Mouse (Mus musculus): ENCODE data around the gene Olfml3. TPM values are rescaled to one million over a fixed set of nuclear protein-coding genes. Genes with fewer than 3 reads are reported as not detected.
A peak's percentile ranks its signal among the peaks of the same experiment; 100 is the strongest.

Olfml3 gene
- polyA plus RNA-seq, 1 experiment from 2014 or later, result 47.4 TPM

- 24% methylated on average over 16 of the region's 16 CpGs for WGBS
- Histone ChIP-seq H3K4me3 (replicated peaks) (peak overlapping the region; percentile 36), H3K9ac (peak overlapping the region; percentile 49), H3K4me1 (replicated peaks) (peaks cover 46% of the 10 kb centered on the region), H3K36me3 (peaks cover 4% of the 10 kb centered on the region; the same call in 1 of the 2 replicates), H3K27ac (peak overlapping the region; percentile 89), H3K4me2 (replicated peaks) (peak overlapping the region; percentile 60), H3K9me3 (no peaks in the 10 kb centered on the region), H3K27me3 (replicated peaks) (no peaks in the 10 kb centered on the region)
- peak; percentile 39 for ATAC-seq
Measured at GRCm38 (mm10) chr3:103737061-103737754, 593 bp downstream of the Olfml3 start.

DNA sequence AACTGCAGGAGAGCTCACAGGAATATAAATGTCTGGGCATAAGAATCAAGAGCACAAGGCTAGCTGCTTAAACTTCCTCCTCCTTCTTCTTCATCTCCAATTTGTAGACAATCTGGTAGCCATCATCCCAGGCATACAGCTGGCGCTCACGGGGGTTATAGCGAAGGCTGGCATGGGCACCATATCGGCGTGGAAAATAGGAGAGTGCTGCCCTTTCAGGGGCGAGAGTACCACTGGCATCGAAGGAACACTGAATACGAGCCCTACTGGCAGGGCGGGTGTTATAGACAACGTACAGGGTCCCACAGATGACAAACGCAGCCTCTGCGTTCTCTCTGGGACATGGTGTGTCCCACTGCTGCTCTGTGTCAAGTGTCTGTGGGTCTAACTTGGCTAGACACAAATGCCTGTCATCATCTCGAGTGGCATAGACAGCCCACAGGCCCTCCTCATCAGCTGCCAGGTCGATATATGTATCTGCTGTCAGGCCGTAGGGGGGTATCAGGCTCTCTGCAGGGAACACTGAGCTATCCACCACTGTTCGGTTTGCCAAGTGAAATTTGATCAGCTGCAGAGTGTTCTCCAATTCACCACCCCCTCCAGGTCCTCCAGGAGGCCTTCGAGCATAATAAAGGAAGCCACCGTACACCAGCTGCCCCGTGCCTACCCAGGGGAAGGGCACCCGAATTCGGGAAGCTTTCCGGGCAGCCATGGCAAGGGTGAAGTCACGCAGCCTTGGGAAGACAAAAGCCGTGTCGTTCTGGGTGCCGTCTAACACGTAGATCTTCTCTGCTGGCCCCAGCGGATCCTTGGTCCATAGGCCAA lies 1.8 kb downstream of the Olfml3 start:
- peak overlapping the region; percentile 49 for H3K9ac ChIP-seq
- peak overlapping the region; percentile 60 for H3K4me2 ChIP-seq (replicated peaks)
- WGBS, result 64% methylated on average over 28 of the region's 28 CpGs
- H3K36me3 ChIP-seq, result peaks cover 4% of the 10 kb centered on the region; the same call in 1 of the 2 replicates
- peaks cover 46% of the 10 kb centered on the region for H3K4me1 ChIP-seq (replicated peaks)
- peak overlapping the region; percentile 89 for H3K27ac ChIP-seq
- peak overlapping the region; percentile 36 for H3K4me3 ChIP-seq (replicated peaks)
- no peaks in the 10 kb centered on the region for H3K27me3 ChIP-seq (replicated peaks)
- no peak for ATAC-seq
- H3K9me3 ChIP-seq, result no peaks in the 10 kb centered on the region

GRCm38 (mm10) chr3:103734696-103735519 lies 2.9 kb downstream of the Olfml3 start:
- Histone ChIP-seq H3K4me3 (replicated peaks) (peak overlapping the region; percentile 5; the same call in 1 of the 2 replicates), H3K9ac (no peak overlapping the region), H3K9me3 (no peaks in the 10 kb centered on the region), H3K27me3 (replicated peaks) (no peaks in the 10 kb centered on the region), H3K36me3 (peaks cover 4% of the 10 kb centered on the region; the same call in 1 of the 2 replicates), H3K4me2 (replicated peaks) (peak overlapping the region; percentile 60), H3K27ac (peak overlapping the region; percentile 71), H3K4me1 (replicated peaks) (peaks cover 46% of the 10 kb centered on the region)
- WGBS, result 17% methylated on average over 11 of the region's 11 CpGs
- ATAC-seq, result no peak

GRCm38 (mm10) chr3:103733799-103734695 lies 3.8 kb downstream of the Olfml3 start:
- Histone ChIP-seq H3K27ac (peak overlapping the region; percentile 71; the same call in 1 of the 2 replicates), H3K4me3 (replicated peaks) (no peak overlapping the region), H3K9me3 (no peaks in the 10 kb centered on the region), H3K27me3 (replicated peaks) (no peaks in the 10 kb centered on the region), H3K36me3 (peaks cover 4% of the 10 kb centered on the region; the same call in 1 of the 2 replicates), H3K4me2 (replicated peaks) (peak overlapping the region; percentile 60), H3K4me1 (replicated peaks) (peaks cover 42% of the 10 kb centered on the region), H3K9ac (0 out of 2 replicates have a peak overlapping the region, but pooled peaks have one; percentile 10)
- 0 out of 2 replicates have a peak, but pooled peaks have one; percentile 5 for ATAC-seq
- WGBS, result 51% methylated on average over 19 of the region's 19 CpGs

GRCm38 (mm10) chr3:103733176-103733575 lies 4.6 kb downstream of the Olfml3 start:
- Histone ChIP-seq H3K4me2 (replicated peaks) (no peak overlapping the region), H3K9me3 (no peaks in the 10 kb centered on the region), H3K9ac (no peak overlapping the region), H3K4me3 (replicated peaks) (no peak overlapping the region), H3K36me3 (peaks cover 4% of the 10 kb centered on the region; the same call in 1 of the 2 replicates), H3K27ac (0 out of 2 replicates have a peak overlapping the region, but pooled peaks have one; percentile 3), H3K4me1 (replicated peaks) (peaks cover 40% of the 10 kb centered on the region), H3K27me3 (replicated peaks) (no peaks in the 10 kb centered on the region)
- WGBS, result 44% methylated on average over 2 of the region's 2 CpGs
- no peak for ATAC-seq

DNA sequence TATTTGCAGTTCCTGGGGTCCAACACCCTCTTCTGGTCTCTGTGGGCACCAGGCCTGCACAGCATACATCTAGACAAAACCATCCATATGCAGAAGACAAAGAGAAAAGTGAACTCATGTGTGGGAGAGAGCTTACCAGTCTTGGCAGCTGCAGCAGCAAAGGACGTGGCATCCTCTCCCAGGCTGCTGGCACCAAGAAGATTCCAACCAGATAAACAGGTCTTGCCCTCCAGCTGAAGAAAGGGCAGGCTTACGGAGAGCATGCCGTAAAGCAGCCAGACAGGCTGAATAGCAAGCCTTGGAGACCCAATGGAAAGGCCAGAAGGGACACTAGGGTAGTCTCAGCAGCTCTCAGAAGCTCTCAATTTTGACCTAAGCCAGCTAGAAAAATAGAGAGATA lies 5.7 kb downstream of the Olfml3 start:
- no peak for ATAC-seq
- peaks cover 38% of the 10 kb centered on the region for H3K4me1 ChIP-seq (replicated peaks)
- 85% methylated on average over 3 of the region's 3 CpGs for WGBS
- peaks cover 4% of the 10 kb centered on the region; the same call in 1 of the 2 replicates for H3K36me3 ChIP-seq
- no peak overlapping the region for H3K4me2 ChIP-seq (replicated peaks)
- no peak overlapping the region for H3K9ac ChIP-seq
- H3K27ac ChIP-seq, result no peak overlapping the region
- H3K9me3 ChIP-seq, result no peaks in the 10 kb centered on the region
- no peaks in the 10 kb centered on the region for H3K27me3 ChIP-seq (replicated peaks)
- no peak overlapping the region for H3K4me3 ChIP-seq (replicated peaks)

DNA sequence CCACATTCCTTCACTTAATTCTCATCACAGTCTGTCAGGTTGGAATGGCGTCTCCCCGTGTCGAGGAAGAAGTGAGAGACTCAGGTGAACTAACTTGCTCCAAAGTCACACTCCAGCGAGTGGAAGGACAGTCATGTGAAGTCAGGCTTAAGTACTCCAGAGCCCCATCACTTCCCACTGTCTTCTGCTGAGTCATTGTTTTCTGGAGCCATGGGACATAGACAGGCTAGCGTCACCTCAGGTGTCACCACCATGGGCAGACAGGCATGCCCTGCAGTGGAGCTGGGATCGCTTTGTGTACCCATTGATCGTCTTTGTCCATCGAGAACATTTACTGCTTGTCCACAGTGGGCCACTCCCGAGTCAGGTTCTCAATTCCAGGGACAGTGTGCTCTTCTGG lies 8.0 kb downstream of the Olfml3 start:
- no peak overlapping the region for H3K9ac ChIP-seq
- no peaks in the 10 kb centered on the region for H3K36me3 ChIP-seq
- no peak overlapping the region for H3K27ac ChIP-seq
- no peak overlapping the region for H3K4me2 ChIP-seq (replicated peaks)
- WGBS, result 84% methylated on average over 9 of the region's 9 CpGs
- H3K27me3 ChIP-seq (replicated peaks), result no peaks in the 10 kb centered on the region
- H3K9me3 ChIP-seq, result no peaks in the 10 kb centered on the region
- ATAC-seq, result no peak
- H3K4me3 ChIP-seq (replicated peaks), result no peak overlapping the region
- H3K4me1 ChIP-seq (replicated peaks), result peaks cover 18% of the 10 kb centered on the region

DNA sequence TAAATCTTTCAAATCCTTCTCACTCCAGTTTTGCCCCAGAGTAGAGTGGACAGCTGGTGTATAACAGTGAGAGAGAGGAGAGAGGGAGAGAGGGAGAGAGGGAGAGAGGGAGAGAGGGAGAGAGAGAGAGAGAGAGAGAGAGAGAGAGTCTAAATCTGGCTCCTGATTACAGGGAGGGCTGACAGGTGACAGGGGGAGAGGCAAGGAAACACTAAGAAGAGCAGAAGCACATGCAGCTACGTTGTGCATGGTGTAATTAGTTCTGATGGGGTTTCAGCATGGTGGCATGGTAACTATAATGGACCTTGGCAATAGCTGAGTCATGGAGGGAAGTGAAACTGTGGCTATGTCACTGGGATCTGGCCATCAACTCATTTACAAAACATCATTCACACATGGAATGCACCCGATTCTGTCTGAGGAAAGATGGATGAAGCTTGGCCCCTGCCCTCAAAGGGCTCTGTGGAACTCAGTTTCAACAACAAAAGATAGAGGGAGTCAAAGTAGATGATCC lies 9.9 kb downstream of the Olfml3 start:
- Histone ChIP-seq H3K4me3 (replicated peaks) (no peak overlapping the region), H3K9me3 (no peaks in the 10 kb centered on the region), H3K27ac (no peak overlapping the region), H3K9ac (no peak overlapping the region), H3K4me1 (replicated peaks) (peaks cover 2% of the 10 kb centered on the region), H3K36me3 (no peaks in the 10 kb centered on the region), H3K4me2 (replicated peaks) (no peak overlapping the region), H3K27me3 (replicated peaks) (no peaks in the 10 kb centered on the region)
- 38% methylated on average over 2 of the region's 2 CpGs for WGBS
- ATAC-seq, result no peak

DNA sequence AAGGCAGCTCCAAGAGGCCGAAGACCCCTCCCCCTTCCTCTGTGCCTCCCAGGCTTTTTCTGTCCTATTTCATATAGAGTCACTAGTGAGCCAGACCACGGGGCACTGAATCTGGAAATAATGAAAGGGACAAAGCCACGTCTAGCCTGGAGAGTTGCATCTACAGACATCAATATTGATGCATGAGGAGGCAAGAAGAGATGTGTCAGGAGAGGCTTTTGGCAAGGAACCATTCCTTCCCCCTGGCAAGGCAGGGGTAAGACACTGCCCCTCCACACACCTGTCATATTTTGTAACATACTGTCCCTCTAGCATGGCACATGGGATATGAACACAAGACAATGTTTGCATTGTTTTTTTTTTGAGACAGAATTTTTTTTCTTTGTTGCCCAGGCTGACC lies 11.2 kb downstream of the Olfml3 start:
- H3K27me3 ChIP-seq (replicated peaks), result no peaks in the 10 kb centered on the region
- no peak overlapping the region for H3K4me3 ChIP-seq (replicated peaks)
- no peaks in the 10 kb centered on the region for H3K9me3 ChIP-seq
- no peaks in the 10 kb centered on the region for H3K36me3 ChIP-seq
- H3K4me1 ChIP-seq (replicated peaks), result no peaks in the 10 kb centered on the region
- no peak for ATAC-seq
- no peak overlapping the region for H3K9ac ChIP-seq
- WGBS, result 48% methylated on average over 3 of the region's 3 CpGs
- H3K4me2 ChIP-seq (replicated peaks), result no peak overlapping the region
- no peak overlapping the region for H3K27ac ChIP-seq

GRCm38 (mm10) chr3:103724137-103724536 lies 13.7 kb downstream of the Olfml3 start:
- no peak for ATAC-seq
- WGBS, result 57% methylated on average over 3 of the region's 3 CpGs
- no peaks in the 10 kb centered on the region for H3K27me3 ChIP-seq (replicated peaks)
- no peak overlapping the region for H3K9ac ChIP-seq
- H3K36me3 ChIP-seq, result no peaks in the 10 kb centered on the region
- no peak overlapping the region for H3K27ac ChIP-seq
- H3K4me1 ChIP-seq (replicated peaks), result no peaks in the 10 kb centered on the region
- H3K4me3 ChIP-seq (replicated peaks), result no peak overlapping the region
- no peak overlapping the region for H3K4me2 ChIP-seq (replicated peaks)
- H3K9me3 ChIP-seq, result no peaks in the 10 kb centered on the region

DNA sequence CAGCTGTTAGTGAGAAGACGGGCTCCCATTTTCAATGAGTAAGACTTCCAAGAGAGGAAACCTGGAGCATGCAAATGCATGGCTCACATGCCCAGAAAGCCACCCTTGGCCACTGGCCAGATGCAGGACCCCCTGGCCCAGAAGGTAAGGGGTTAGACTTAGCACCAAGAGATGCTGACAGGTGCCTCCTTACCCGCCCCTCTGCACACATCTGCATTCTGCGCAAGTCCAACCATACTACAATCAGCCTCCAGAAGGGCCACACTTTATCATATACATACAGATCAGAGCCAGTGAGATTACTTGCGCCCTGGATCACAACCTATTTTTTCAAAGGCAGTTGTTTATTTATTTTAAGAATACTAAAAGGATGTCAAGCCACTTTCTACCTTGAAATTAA lies 19.1 kb downstream of the Olfml3 start:
- no peaks in the 10 kb centered on the region for H3K27me3 ChIP-seq (replicated peaks)
- no peak overlapping the region for H3K27ac ChIP-seq
- no peak overlapping the region for H3K9ac ChIP-seq
- H3K9me3 ChIP-seq, result no peaks in the 10 kb centered on the region
- no peak overlapping the region for H3K4me2 ChIP-seq (replicated peaks)
- H3K36me3 ChIP-seq, result no peaks in the 10 kb centered on the region
- no peak overlapping the region for H3K4me3 ChIP-seq (replicated peaks)
- WGBS, result 86% methylated on average over 4 of the region's 4 CpGs
- peaks cover 15% of the 10 kb centered on the region for H3K4me1 ChIP-seq (replicated peaks)
- no peak for ATAC-seq

Data from intestine, embryonic 15.5 days (tissue).